Mouse (Mus musculus) left cerebral cortex, postnatal 25 days (tissue): ENCODE measurements around the gene Gpr153. TPM values are rescaled to one million over a fixed set of nuclear protein-coding genes. Genes with fewer than 3 reads are reported as not detected.
"Not testable (repeated sequence)": the region's sequence is repeated elsewhere in the genome, so short reads cannot be mapped to it uniquely, and the experiment has no call there.

Experiments used
- DNase-seq, 2 experiments: peaks; one replicate each; pipeline ENCODE4 v3.0.0; 2022; ENCODE audit warnings: low spot score in 2 of 2, mixed read lengths in 1 of 2
- intact Hi-C: fragments of 180-260 bp; cut with DNase I; formaldehyde crosslinking; loops from one replicate; pipeline ENCODE4 v1.15.1; 2025
- total RNA-seq, 2 experiments: library from RNA; stranded (reverse); gene quantifications; 2 replicates each; pipeline ENCODE4 v1.2.3; 2021

Gene Gpr153
- 10 to 100 TPM; 26.8 to 37.1 TPM for total RNA-seq

- DNase-seq = peak in 1 of 2 experiments; percentile 58
- intact Hi-C loops = no loop called here
Observed at GRCm38 (mm10) chr4:152273621-152274236, at the start of gene Gpr153. Gene Gpr153, plus strand, starts transcription at chr4:152274232.

GRCm38 (mm10) chr4:152226901-152227486, 47.0 kb upstream of the Gpr153 start:
- intact Hi-C loops = loop anchor here (2.0 kb wide), 1 partner anchor 18 kb away; no protein-coding TSS in a partner anchor
- DNase-seq = peak; percentile 71 to 96

GRCm38 (mm10) chr4:152227749-152228527, 46.1 kb upstream of the Gpr153 start:
- intact Hi-C loops = loop anchor here (2.0 kb wide), 1 partner anchor 17 kb away; no protein-coding TSS in a partner anchor
- no peak for DNase-seq

GRCm38 (mm10) chr4:152230331-152230730, 43.7 kb upstream of the Gpr153 start:
- intact Hi-C loops, DNase-seq: not testable (repeated sequence)

GRCm38 (mm10) chr4:152231326-152231725, 42.7 kb upstream of the Gpr153 start:
- no peak for DNase-seq
- intact Hi-C loops = no loop called here

- DNase-seq = no peak
- intact Hi-C loops = no loop called here
Observed at GRCm38 (mm10) chr4:152232411-152232903, 41.6 kb upstream of the Gpr153 start.

- no peak for DNase-seq
Observed at GRCm38 (mm10) chr4:152239974-152240373, 34.1 kb upstream of the Gpr153 start.

GRCm38 (mm10) chr4:152243241-152243891, 30.7 kb upstream of the Gpr153 start:
- DNase-seq = peak in 1 of 2 experiments; percentile 74
- intact Hi-C loops = no loop called here

More at GRCm38 (mm10) chr4:152239974-152240373, 34.1 kb upstream of the Gpr153 start:
- intact Hi-C loops = no loop called here

GRCm38 (mm10) chr4:152243969-152244368, 30.1 kb upstream of the Gpr153 start:
- no peak for DNase-seq
- intact Hi-C loops = loop anchor here (2.0 kb wide), 1 partner anchor 17 kb away; no protein-coding TSS in a partner anchor

- intact Hi-C loops = loop anchor here (2.0 kb wide), 1 partner anchor 18 kb away; no protein-coding TSS in a partner anchor
- DNase-seq = peak in 1 of 2 experiments; percentile 60
Observed at GRCm38 (mm10) chr4:152244545-152245522, 29.2 kb upstream of the Gpr153 start.

GRCm38 (mm10) chr4:152246011-152246410, 28.0 kb upstream of the Gpr153 start:
- intact Hi-C loops = no loop called here
- DNase-seq = peak; percentile 71 to 95

- intact Hi-C loops = no loop called here
- no peak for DNase-seq
Observed at GRCm38 (mm10) chr4:152247195-152247594, 26.8 kb upstream of the Gpr153 start.

- intact Hi-C loops = no loop called here
Observed at GRCm38 (mm10) chr4:152250615-152251014, 23.4 kb upstream of the Gpr153 start.

GRCm38 (mm10) chr4:152253183-152253759, 20.8 kb upstream of the Gpr153 start:
- intact Hi-C loops = no loop called here

More at GRCm38 (mm10) chr4:152250615-152251014, 23.4 kb upstream of the Gpr153 start:
- DNase-seq = no peak

GRCm38 (mm10) chr4:152257070-152257469, 17.0 kb upstream of the Gpr153 start:
- intact Hi-C loops = no loop called here
- DNase-seq = peak; percentile 75 to 86

More at GRCm38 (mm10) chr4:152253183-152253759, 20.8 kb upstream of the Gpr153 start:
- DNase-seq = no peak

- intact Hi-C loops = no loop called here
- no peak for DNase-seq
Observed at GRCm38 (mm10) chr4:152260451-152260850, 13.6 kb upstream of the Gpr153 start.

- no peak for DNase-seq
- intact Hi-C loops = no loop called here
Observed at GRCm38 (mm10) chr4:152262187-152262586, 11.8 kb upstream of the Gpr153 start.

GRCm38 (mm10) chr4:152263089-152263488, 10.9 kb upstream of the Gpr153 start:
- intact Hi-C loops = no loop called here
- no peak for DNase-seq
